Mouse (Mus musculus): Measurements from ENCODE around the gene Git1. TPM values are rescaled to one million over a fixed set of nuclear protein-coding genes. Genes with fewer than 3 reads are reported as not detected.

Gene Git1
- polyA plus RNA-seq, 1 experiment from 2014 or later: 14.1 TPM

DNA sequence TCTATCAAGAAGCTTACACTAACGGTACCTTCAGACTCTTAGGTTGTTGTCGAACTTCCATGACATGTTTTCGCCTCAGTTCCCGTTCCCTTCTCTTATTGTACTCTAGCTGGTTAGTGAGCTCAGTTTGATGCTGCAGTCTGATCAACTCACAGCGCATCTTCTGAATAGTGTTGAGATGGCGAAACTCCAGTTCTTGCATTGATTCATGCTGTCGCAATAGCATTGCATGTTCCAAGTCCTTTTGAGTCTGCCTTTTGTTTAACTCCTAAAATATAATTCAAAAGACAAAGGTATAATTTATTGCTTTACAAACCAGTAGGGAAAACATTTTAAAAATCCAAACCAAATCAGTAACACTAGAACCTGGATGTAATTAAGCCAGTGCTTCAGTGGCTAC is 51.9 kb downstream of the Git1 start:
- H3K9ac ChIP-seq: no peak overlapping the region
- H3K4me1 ChIP-seq (replicated peaks): no peaks in the 10 kb centered on the region
- no peak overlapping the region for H3K4me3 ChIP-seq
- no peak overlapping the region for H3K4me2 ChIP-seq
- H3K9me3 ChIP-seq: no peaks in the 10 kb centered on the region
- peaks cover 78% of the 10 kb centered on the region for H3K36me3 ChIP-seq
- 93% methylated on average over 7 of the region's 7 CpGs for WGBS
- no peaks in the 10 kb centered on the region for H3K27me3 ChIP-seq
- ATAC-seq (ENCODE audit: low read depth): no peak
- no peak overlapping the region for H3K27ac ChIP-seq (replicated peaks)

Other genes with a start within 250 kb of the Git1 start
- 0.22 and 0.31 TPM in 2 replicates for gene Coro6, start 31.2 kb upstream of the Git1 start, polyA plus RNA-seq (2015; fragmentation: Nextera tagmentation; extraction: Ambion mirVana)
- gene Ankrd13b, start 3.9 kb upstream of the Git1 start, polyA plus RNA-seq (2015; fragmentation: Nextera tagmentation; extraction: Ambion mirVana): 33.7 and 37.9 TPM in 2 replicates
- 2.6 and 2.9 TPM in 2 replicates for gene Abhd15, start 21.6 kb downstream of the Git1 start, polyA plus RNA-seq (2015; fragmentation: Nextera tagmentation; extraction: Ambion mirVana)
- gene Trp53i13, start 22.4 kb downstream of the Git1 start, polyA plus RNA-seq (2015; fragmentation: Nextera tagmentation; extraction: Ambion mirVana): 18.0 and 18.3 TPM in 2 replicates
- 0.15 TPM in 1 of 2 replicates, not detected in the other for gene Gm10392, start 25.6 kb downstream of the Git1 start, polyA plus RNA-seq (2015; fragmentation: Nextera tagmentation; extraction: Ambion mirVana)
- 18.3 and 18.8 TPM in 2 replicates for gene Taok1, start 114.3 kb downstream of the Git1 start, polyA plus RNA-seq (2015; fragmentation: Nextera tagmentation; extraction: Ambion mirVana)
- 3.9 and 4.0 TPM in 2 replicates for gene Nufip2, start 192.6 kb downstream of the Git1 start, polyA plus RNA-seq (2015; fragmentation: Nextera tagmentation; extraction: Ambion mirVana)
- gene Cryba1, start 231.7 kb downstream of the Git1 start, polyA plus RNA-seq (2015; fragmentation: Nextera tagmentation; extraction: Ambion mirVana): 4.2 and 5.6 TPM in 2 replicates